Mouse (Mus musculus): ENCODE data around the gene Ptprd. TPM values are rescaled to one million over a fixed set of nuclear protein-coding genes. Genes with fewer than 3 reads are reported as not detected.

The Ptprd gene
- polyA plus RNA-seq, 1 experiment from 2014 or later = 37.2 TPM

DNA sequence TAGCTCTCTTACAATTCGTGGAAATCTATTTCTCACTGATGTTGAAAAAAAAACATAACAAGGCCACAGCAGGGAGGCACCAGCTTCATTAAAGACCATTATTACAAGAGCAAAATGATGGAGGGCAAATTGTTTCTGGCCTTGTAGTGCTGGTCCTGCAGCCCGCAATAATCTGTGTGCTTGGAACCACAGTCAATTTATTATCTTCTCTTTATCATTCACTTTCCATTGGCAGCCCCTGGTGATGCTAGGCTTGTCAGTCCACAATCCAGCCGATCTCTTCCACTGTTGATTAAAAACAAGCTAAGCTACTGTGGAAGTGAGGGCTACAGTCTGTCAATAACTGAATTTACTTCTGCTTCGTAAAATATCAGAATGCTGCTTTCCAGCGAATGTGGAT, 674.4 kb downstream of the Ptprd start:
- ATAC-seq (ENCODE audit: insufficient number of reproducible peaks, insufficient read depth, low FRiP score, low TSS enrichment, low read depth) = no peak
- Histone ChIP-seq H3K9me3 (no peaks in the 10 kb centered on the region), H3K4me2 (no peak overlapping the region), H3K36me3 (no peaks in the 10 kb centered on the region), H3K4me3 (no peak overlapping the region), H3K27ac (no peak overlapping the region), H3K9ac (no peak overlapping the region), H3K27me3 (no peaks in the 10 kb centered on the region), H3K4me1 (no peaks in the 10 kb centered on the region)
- 75% methylated on average over 5 of the region's 5 CpGs for WGBS

DNA sequence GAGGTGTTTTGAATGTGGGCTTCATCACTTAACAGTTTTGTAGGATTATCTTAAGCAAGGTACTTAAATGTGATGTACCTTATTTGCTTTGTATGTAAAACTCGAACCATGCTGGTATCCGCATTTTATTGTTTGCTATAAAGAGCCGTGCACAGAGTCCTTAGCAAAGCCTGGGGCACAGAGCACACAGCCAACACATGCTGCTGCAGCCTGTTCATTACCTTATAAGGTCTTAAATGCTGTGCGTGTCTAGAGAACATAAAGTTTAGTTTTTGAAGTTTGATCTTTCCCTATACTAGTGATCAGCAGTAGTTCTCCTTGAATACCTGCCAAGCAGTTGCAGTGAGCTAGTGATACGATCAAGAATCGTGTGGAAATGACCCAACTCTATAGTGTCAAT, 676.2 kb downstream of the Ptprd start:
- 76% methylated on average over 6 of the region's 6 CpGs for whole genome bisulfite sequencing
- no peak overlapping the region for H3K4me3 ChIP-seq
- no peak overlapping the region for H3K9ac ChIP-seq
- no peaks in the 10 kb centered on the region for H3K4me1 ChIP-seq
- H3K4me2 ChIP-seq = no peak overlapping the region
- ATAC-seq (ENCODE audit: insufficient number of reproducible peaks, insufficient read depth, low FRiP score, low TSS enrichment, low read depth) = no peak
- H3K9me3 ChIP-seq = no peaks in the 10 kb centered on the region
- no peak overlapping the region for H3K27ac ChIP-seq
- H3K27me3 ChIP-seq = no peaks in the 10 kb centered on the region
- no peaks in the 10 kb centered on the region for H3K36me3 ChIP-seq

DNA sequence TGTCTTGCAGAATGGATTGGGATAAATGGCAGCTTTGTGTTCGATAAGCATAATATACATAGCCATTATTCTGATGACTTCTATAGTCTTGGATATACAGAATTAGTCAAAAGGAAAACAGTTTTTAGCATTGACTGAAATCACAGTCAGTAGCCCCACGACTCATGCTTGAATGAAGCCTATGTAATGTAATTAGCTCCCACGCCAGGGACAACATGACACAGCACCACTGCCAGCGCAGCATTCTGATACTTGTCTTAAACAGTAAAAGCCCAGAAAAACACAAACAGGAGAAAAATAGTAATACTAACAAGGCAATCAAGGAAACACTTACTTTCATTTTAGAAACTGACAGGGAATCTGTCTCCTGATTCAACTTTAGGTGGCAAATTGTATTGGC, 677.2 kb downstream of the Ptprd start:
- Histone ChIP-seq H3K4me1 (no peaks in the 10 kb centered on the region), H3K9me3 (no peaks in the 10 kb centered on the region), H3K4me3 (no peak overlapping the region), H3K9ac (no peak overlapping the region), H3K36me3 (no peaks in the 10 kb centered on the region), H3K4me2 (no peak overlapping the region), H3K27ac (no peak overlapping the region), H3K27me3 (no peaks in the 10 kb centered on the region)
- 67% methylated on average over 4 of the region's 4 CpGs for WGBS
- ATAC-seq (ENCODE audit: insufficient number of reproducible peaks, insufficient read depth, low FRiP score, low TSS enrichment, low read depth) = no peak

DNA sequence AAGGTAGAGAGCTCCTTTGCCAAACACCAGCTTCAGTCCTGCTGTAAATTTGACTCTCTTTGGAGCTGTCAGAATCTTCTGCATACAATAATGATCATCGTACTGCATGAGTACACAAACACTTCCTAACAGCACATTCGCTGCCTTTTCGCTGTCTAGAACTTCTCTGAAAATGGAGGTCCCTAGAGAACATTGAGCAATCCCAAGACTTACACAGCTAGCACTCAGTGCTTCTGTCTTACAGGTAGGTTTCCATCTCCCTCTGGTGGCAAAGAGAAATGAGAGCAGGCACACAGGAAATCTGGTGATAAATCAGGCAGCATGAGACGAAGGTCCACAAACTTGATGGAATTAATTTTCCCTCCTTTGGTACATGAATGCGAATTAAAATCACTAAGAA, 692.6 kb downstream of the Ptprd start:
- no peak overlapping the region for H3K4me2 ChIP-seq
- H3K9me3 ChIP-seq = no peaks in the 10 kb centered on the region
- no peaks in the 10 kb centered on the region for H3K27me3 ChIP-seq
- no peak for ATAC-seq (ENCODE audit: insufficient number of reproducible peaks, insufficient read depth, low FRiP score, low TSS enrichment, low read depth)
- no peak overlapping the region for H3K4me3 ChIP-seq
- WGBS = 37% methylated on average over 5 of the region's 5 CpGs
- no peaks in the 10 kb centered on the region for H3K36me3 ChIP-seq
- no peak overlapping the region for H3K9ac ChIP-seq
- H3K4me1 ChIP-seq = peaks cover 3% of the 10 kb centered on the region; the same call in 1 of the 2 replicates
- H3K27ac ChIP-seq = no peak overlapping the region

DNA sequence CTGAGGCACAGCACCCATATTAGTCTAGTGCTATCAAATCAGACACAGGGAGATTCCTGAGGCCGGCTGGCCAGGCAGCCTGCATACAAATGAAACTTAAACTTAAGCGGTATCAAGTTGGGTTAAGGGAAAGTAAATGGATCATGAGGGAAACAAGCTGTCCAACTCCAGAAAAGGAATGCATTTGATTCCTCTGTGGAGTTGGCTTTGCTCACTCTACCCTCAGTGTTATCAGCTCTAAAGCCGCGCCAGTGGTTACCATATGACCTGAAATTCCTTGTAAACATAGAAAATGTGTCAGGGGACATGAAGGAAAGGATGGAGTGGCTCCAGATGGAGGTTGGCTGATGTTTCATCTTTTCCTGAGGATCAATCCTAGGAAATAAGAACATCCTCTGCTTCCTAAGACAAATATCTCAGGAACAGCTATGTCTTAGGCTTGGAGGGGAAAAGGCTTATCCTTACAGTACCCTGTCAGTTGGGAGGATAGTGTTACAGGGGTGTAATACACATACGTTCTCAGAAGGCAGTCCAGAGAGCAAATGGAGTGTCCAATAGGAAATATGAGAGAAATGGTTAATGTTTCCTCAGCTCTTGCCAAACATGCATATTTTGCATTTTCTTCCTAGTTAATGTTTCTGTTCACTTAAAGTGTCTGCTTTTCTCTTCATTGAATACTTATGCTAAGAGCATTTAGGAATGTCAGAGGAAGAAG, 697.7 kb downstream of the Ptprd start:
- Histone ChIP-seq H3K36me3 (no peaks in the 10 kb centered on the region), H3K9ac (no peak overlapping the region), H3K4me2 (no peak overlapping the region), H3K4me1 (peaks cover 4% of the 10 kb centered on the region; the same call in 1 of the 2 replicates), H3K27ac (no peak overlapping the region; the same call in 1 of the 2 replicates), H3K27me3 (no peaks in the 10 kb centered on the region), H3K9me3 (no peaks in the 10 kb centered on the region), H3K4me3 (no peak overlapping the region)
- no peak for ATAC-seq (ENCODE audit: insufficient number of reproducible peaks, insufficient read depth, low FRiP score, low TSS enrichment, low read depth)
- 45% methylated on average over 5 of the region's 5 CpGs for WGBS

DNA sequence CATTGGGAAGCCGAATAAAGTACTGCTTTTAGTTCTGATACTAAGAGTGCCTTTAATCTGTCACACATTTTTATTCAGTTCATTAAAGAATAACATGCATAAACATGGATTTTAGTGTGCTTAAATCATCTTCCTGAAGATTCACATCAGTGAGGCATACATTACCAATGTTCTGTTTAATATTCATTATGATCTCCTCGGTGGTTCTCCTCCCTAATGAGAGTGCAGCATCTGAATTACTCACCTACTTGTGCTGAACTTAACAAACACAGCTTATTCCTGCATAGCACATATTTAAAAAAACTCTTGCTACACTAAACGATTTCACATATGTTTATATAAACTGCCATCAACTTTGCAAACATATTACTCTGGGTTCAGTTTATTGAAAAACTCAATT, 698.7 kb downstream of the Ptprd start:
- Histone ChIP-seq H3K4me3 (no peak overlapping the region), H3K27ac (no peak overlapping the region), H3K36me3 (no peaks in the 10 kb centered on the region), H3K9me3 (no peaks in the 10 kb centered on the region), H3K4me2 (no peak overlapping the region), H3K27me3 (no peaks in the 10 kb centered on the region), H3K9ac (no peak overlapping the region), H3K4me1 (0 out of 2 replicates have a peak, but pooled peaks cover 3% of the 10 kb centered on the region)
- ATAC-seq (ENCODE audit: insufficient number of reproducible peaks, insufficient read depth, low FRiP score, low TSS enrichment, low read depth) = no peak
- 72% methylated on average over 3 of the region's 3 CpGs for WGBS

DNA sequence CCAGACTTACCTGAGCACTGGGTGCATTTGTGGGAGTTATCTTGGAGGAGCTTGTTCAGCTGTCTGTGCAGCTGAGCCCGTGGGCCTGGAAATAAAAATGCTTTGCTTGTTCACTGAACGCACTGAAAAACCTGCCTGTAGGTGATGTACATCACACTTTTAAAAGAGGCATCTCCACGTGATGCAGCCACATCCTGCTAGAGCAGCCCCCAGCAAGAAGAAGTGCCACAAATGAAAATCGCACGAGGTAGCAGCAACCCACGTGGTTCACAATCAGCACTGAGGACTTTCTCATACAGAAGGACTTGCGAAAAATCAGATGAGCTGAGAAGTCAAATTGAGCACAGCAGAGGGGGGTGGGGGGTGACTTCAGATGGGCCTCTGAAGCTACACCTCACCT, 757.7 kb downstream of the Ptprd start:
- Histone ChIP-seq H3K4me3 (no peak overlapping the region), H3K9ac (no peak overlapping the region), H3K36me3 (no peaks in the 10 kb centered on the region), H3K4me1 (no peaks in the 10 kb centered on the region), H3K27me3 (no peaks in the 10 kb centered on the region), H3K27ac (no peak overlapping the region), H3K9me3 (no peaks in the 10 kb centered on the region), H3K4me2 (no peak overlapping the region)
- WGBS = 76% methylated on average over 7 of the region's 7 CpGs
- ATAC-seq (ENCODE audit: insufficient number of reproducible peaks, insufficient read depth, low FRiP score, low TSS enrichment, low read depth) = no peak

DNA sequence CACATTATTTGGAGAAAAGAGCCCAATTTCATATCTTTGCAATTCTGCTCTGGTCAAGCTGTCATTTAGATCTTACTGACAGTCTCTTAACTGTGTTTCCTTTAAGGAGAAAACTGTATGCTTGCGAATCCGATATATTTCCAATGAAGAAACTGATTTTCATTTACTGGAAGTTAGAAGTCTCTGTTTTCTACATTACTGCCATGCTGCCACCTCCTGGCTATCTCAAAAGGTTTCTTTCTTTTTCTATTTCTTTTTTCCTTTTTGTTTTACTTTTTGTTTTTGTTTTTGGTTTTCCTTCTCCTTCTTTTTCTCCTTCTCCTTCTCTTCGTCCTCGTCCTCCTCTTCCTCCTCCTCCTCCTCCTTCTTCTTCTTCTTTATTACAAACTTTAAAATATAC, 812.6 kb downstream of the Ptprd start:
- H3K36me3 ChIP-seq = no peaks in the 10 kb centered on the region
- H3K27ac ChIP-seq = no peak overlapping the region
- H3K4me1 ChIP-seq = no peaks in the 10 kb centered on the region
- H3K4me2 ChIP-seq = no peak overlapping the region
- no peak for ATAC-seq (ENCODE audit: insufficient number of reproducible peaks, insufficient read depth, low FRiP score, low TSS enrichment, low read depth)
- no peak overlapping the region for H3K4me3 ChIP-seq
- H3K27me3 ChIP-seq = no peaks in the 10 kb centered on the region
- H3K9me3 ChIP-seq = no peaks in the 10 kb centered on the region
- no peak overlapping the region for H3K9ac ChIP-seq
- WGBS = 68% methylated on average over 4 of the region's 4 CpGs

DNA sequence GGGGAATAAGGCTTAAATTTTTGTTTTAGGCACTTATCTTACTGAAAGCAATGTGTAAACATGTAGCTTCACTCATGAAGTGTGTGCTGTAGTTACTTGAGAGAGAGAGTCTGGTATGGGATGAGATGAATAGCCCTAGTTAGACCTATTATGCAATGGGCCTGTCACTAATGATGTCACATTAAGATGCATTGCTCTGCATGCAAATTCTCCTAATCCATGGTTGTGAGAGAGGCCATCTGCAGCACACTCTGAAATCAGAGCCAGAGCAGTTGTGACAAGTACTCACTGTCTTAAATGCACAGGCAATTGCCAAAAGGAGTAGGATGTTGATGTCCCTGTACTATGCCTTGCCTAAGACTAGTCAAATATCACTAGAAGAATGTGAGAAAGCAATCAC, 850.0 kb downstream of the Ptprd start:
- Histone ChIP-seq H3K9ac (no peak overlapping the region), H3K27ac (no peak overlapping the region), H3K4me3 (no peak overlapping the region), H3K4me1 (no peaks in the 10 kb centered on the region), H3K4me2 (no peak overlapping the region), H3K36me3 (no peaks in the 10 kb centered on the region), H3K27me3 (no peaks in the 10 kb centered on the region), H3K9me3 (no peaks in the 10 kb centered on the region)
- ATAC-seq (ENCODE audit: insufficient number of reproducible peaks, insufficient read depth, low FRiP score, low TSS enrichment, low read depth) = no peak

DNA sequence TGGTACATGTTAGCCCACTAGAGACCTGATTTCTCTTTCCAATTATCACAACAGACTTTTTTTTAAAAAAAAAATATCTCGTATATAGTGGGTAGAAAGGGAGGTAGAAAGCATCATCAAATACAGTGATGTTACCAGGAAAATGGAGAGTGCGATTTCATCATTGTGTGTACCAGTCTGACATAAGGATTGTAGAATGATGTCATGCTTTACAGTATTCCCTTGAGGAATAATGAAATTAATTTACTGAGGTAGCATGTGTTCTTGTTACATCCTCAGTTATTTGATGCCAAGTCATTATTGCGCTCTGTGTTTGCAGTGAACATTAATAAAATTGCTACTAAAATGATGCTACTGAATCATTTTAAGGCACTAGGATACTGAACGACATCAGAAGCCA, 884.6 kb downstream of the Ptprd start:
- no peaks in the 10 kb centered on the region for H3K36me3 ChIP-seq
- no peak for ATAC-seq (ENCODE audit: insufficient number of reproducible peaks, insufficient read depth, low FRiP score, low TSS enrichment, low read depth)
- WGBS = 83% methylated on average over 4 of the region's 4 CpGs
- H3K4me2 ChIP-seq = no peak overlapping the region
- H3K9ac ChIP-seq = no peak overlapping the region
- no peaks in the 10 kb centered on the region for H3K9me3 ChIP-seq
- no peaks in the 10 kb centered on the region for H3K4me1 ChIP-seq
- no peaks in the 10 kb centered on the region for H3K27me3 ChIP-seq
- H3K4me3 ChIP-seq = no peak overlapping the region
- no peak overlapping the region for H3K27ac ChIP-seq

DNA sequence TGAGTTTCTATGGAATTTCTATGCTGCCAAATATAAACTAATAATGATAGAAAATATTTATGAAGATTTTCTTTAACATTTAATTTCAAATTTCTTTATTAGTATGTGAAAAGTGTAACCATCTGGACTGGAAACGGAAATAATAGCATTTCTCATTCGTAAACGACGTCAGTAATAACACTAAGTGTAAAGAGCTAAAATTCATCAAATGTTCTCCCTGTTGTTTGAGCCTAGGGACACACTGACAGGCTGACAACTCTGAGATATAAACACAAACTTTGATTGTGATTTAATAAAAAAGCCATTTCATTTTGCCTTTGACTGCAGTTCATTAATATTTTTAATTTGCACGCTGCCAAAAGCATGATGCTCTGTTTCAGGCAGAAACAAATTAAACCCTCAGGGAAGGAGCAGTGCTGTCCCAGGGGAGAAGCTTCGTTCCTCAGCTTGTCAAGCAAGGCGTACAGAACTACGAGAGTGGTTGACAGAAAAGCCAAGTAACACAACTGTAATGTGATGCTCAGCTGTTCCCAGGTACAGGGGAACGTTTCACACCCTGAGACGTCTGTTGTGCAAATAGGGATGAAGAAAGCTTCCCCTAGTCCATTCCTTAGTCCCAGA, 894.6 kb downstream of the Ptprd start:
- H3K27ac ChIP-seq = no peak overlapping the region
- 46% methylated on average over 10 of the region's 10 CpGs for WGBS
- no peak overlapping the region for H3K9ac ChIP-seq
- H3K4me2 ChIP-seq = no peak overlapping the region
- H3K27me3 ChIP-seq = no peaks in the 10 kb centered on the region
- no peaks in the 10 kb centered on the region for H3K36me3 ChIP-seq
- 0 out of 2 replicates have a peak, but pooled peaks cover 3% of the 10 kb centered on the region for H3K4me1 ChIP-seq
- H3K9me3 ChIP-seq = no peaks in the 10 kb centered on the region
- no peak for ATAC-seq (ENCODE audit: insufficient number of reproducible peaks, insufficient read depth, low FRiP score, low TSS enrichment, low read depth)
- no peak overlapping the region for H3K4me3 ChIP-seq

DNA sequence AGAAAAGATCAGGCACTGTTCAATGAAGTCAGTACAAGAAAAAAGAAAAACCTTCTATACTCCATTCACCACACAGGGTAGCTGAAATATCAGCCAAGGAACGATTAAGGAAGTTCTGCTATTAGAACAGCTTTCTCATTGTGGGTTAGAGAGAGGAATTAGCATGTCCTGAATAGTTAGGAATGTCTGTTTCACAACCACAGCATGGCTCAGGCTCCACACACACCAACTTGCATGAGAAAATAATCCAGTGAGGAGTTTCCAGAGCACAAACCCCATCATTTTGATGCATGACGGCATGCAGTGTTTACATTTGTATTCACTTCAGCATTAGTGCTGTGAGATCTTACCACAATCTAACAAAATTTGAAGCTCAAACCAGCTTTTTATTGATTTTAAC, 895.1 kb downstream of the Ptprd start:
- Histone ChIP-seq H3K4me3 (no peak overlapping the region), H3K9ac (no peak overlapping the region), H3K9me3 (no peaks in the 10 kb centered on the region), H3K36me3 (no peaks in the 10 kb centered on the region), H3K27me3 (no peaks in the 10 kb centered on the region), H3K4me2 (no peak overlapping the region), H3K4me1 (0 out of 2 replicates have a peak, but pooled peaks cover 3% of the 10 kb centered on the region), H3K27ac (no peak overlapping the region)
- no peak for ATAC-seq (ENCODE audit: insufficient number of reproducible peaks, insufficient read depth, low FRiP score, low TSS enrichment, low read depth)
- 56% methylated on average over 2 of the region's 2 CpGs for WGBS

Data from embryonic facial prominence, embryonic 13.5 days (tissue).